Mouse (Mus musculus) spleen, embryonic (tissue): ENCODE measurements around the gene Pik3ap1.

Experiments
- CTCF ChIA-PET: fragments of 350-600 bp; sonication (Branson Sonifier 250); formaldehyde crosslinking; loops from one replicate; lab custom pipeline; 2022; lab: Charles Lee

The Pik3ap1 gene

GRCm38 (mm10) chr19:41338379-41338778 is 46.5 kb downstream of the Pik3ap1 start:
- CTCF ChIA-PET: no interaction called here

GRCm38 (mm10) chr19:41335721-41336120 is 49.2 kb downstream of the Pik3ap1 start:
- CTCF ChIA-PET: no interaction called here

GRCm38 (mm10) chr19:41332986-41333385 is 51.9 kb downstream of the Pik3ap1 start:
- CTCF ChIA-PET: interaction anchor here (0.6 to 2.9 kb wide), 6 partner anchors 9 to 37 kb away, joined by 3 to 13 read pairs (median 5); no protein-coding TSS in a partner anchor

DNA sequence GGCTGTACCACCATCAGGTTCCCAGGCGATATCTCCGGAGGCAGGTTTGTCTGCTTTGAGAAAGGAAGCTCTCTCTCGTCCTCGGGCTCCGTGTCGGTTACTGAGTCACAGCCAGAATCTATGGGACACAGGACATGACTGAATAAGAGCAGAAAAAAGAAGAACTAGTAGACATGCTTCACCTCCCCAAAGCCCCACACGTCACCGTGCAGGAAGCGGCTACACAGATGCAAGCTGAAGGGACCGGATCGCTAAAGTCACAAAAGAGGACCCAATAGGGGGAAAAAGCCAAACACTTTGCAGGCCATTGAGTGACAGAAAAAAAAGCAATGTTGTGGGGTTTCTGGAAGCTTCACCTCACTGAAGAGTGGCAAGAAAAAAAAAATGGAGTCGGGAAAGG is 52.7 kb downstream of the Pik3ap1 start:
- CTCF ChIA-PET: interaction anchor here (0.7 to 2.9 kb wide), 5 partner anchors 10 to 38 kb away, joined by 3 to 13 read pairs (median 3); no protein-coding TSS in a partner anchor

DNA sequence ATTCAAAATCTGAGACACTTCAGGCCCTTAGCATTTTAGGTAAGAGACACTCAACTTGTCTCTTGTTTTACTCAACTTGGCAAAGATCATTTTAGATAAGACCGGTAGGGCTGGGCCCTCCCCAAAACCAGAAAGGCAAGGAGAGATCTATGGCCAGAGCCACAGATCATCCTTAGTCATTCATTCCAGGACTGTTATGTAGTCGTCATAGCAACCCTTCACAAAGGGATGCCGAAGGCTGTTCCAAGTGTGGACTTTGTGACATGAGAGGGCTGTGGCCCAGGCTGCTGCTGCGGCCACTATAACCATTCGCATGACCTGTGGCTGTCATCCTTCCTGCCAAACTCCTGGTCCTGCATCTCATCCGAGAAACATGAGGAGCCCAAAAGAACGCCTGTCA is 54.5 kb downstream of the Pik3ap1 start:
- CTCF ChIA-PET: no interaction called here

DNA sequence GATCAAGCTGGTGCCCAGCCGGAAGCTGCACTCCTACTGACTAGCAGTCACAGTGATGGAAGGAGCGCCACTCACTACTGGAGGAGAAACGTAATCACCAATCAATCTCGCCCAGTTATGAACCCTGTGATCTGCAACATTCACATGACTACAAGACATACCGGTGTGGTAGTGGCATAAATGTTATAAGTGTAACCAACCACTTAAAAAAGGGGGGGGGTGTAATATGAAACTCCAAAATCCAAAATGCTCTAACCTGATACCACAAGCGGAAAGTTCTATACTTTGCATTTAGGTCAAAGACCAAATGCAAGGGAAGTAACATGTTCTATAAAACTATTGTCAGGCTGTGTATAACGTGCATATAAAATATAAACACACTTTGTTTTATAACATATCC is 54.9 kb downstream of the Pik3ap1 start:
- CTCF ChIA-PET: interaction anchor here (1.3 kb wide), 1 partner anchor 10 kb away, joined by 3 read pairs; no protein-coding TSS in a partner anchor

DNA sequence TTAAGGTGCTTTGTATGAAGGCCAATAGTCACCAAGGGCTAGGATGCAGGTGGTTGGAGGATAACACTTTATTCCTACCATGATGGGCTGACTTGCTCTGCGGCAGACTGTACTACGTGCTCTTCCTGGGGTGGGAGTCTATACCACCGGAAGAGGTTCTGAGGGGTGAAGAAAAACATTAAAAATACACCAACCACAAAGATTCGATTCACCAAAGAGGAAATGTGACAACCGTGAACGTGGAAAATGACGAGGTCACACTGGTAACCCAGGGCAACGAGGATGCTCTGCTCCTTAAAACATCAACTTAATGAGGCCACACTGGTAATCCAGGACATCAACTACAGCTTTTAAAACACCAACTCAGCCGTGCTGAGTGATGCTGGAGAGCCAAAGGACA is 56.2 kb downstream of the Pik3ap1 start:
- CTCF ChIA-PET: interaction anchor here (1.3 kb wide), 1 partner anchor 12 kb away, joined by 3 read pairs; no protein-coding TSS in a partner anchor

DNA sequence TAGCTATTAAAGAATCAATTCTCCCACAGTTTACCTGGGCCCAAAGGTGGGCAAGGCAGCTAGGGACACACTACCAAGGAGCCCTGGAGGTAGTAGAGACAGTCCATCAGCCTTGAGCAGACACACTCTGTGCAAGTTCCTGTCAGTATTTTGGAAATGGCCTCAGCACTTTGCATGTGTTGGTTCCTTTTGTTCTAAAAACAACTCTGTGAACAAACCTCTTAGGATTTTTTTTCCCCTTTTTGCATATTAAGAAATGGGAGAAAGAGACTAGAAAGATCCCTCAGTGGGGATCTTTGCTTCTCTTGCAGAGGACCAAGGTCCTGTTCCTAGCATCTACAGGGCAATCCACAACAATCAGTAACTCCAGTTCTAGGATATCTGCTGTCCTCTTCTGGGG is 61.1 kb downstream of the Pik3ap1 start:
- CTCF ChIA-PET: no interaction called here

DNA sequence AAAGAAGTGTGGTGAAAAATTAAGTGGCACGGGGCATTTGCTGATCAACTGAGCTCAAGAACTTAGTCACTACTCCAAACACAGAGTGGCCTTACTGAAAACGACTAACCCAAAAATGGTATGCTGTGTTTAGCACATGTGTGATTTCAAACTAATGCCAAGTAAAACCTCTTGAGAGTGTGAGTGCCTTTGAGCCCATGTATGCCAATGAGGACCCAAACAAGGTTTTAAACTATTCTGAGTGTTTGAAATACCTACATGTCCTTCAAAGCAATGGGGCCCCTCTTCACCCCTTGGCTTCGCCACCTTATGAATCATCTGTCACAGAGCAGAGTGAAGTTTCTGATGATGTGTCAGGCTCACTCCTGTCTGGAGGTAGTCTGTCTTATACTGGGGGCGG is 61.8 kb downstream of the Pik3ap1 start:
- CTCF ChIA-PET: no interaction called here

DNA sequence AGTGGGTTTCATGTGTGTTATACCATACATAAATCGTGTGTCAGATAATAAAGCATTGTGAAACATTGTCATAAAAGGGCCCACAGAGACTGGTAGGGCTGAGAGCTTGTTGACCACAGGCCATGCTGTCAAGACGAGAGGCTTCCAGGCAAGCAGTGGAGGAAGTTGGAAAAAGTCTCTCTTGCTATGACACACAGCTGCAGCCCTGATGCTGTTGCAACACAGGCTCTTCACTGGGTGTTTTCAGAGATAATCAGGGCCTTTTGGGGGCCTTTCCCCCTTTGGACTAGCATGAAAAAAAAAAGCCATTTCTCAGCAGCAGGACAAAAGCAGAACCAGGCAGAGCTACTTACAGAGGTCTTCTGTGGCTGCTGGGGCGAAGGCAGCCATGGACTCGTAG is 63.8 kb downstream of the Pik3ap1 start:
- CTCF ChIA-PET: no interaction called here

- CTCF ChIA-PET: interaction anchor here (0.6 to 1.2 kb wide), 9 partner anchors 11 to 245 kb away, joined by 3 to 6 read pairs (median 4); no protein-coding TSS in a partner anchor
These were observed 67.4 kb downstream of the Pik3ap1 start for GRCm38 (mm10) chr19:41317315-41318095.

- CTCF ChIA-PET: interaction anchor here (1.0 kb wide), 1 partner anchor 70 kb away, joined by 3 read pairs; the partner anchor contains the start of gene Pik3ap1
These were observed 70.2 kb downstream of the Pik3ap1 start for GRCm38 (mm10) chr19:41314696-41315095.

GRCm38 (mm10) chr19:41313663-41314062 is 71.2 kb downstream of the Pik3ap1 start:
- CTCF ChIA-PET: interaction anchor here (0.9 kb wide), 1 partner anchor 76 kb away, joined by 4 read pairs; no protein-coding TSS in a partner anchor

DNA sequence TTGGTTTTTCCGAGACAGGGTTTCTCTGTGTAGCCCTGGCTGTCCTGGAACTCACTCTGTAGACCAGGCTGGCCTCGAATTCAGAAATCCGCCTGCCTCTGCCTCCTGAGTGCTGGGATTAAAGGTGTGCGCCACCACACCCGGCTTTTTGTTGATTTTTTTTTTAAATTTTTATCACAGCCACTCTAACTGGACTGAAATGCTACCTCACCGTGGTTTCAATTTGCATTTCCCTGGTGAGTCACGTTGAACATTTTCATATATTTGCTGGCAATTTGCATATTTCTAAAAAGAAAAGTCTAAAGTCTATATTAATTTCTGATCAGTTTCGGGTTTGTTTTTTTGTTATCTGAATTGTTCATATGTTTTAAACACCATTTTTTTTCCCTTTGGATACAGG is 72.3 kb downstream of the Pik3ap1 start:
- CTCF ChIA-PET: interaction anchor here (0.6 to 0.9 kb wide), 2 partner anchors 77 to 169 kb away, joined by 3 to 4 read pairs; no protein-coding TSS in a partner anchor

GRCm38 (mm10) chr19:41312027-41312426 is 72.9 kb downstream of the Pik3ap1 start:
- CTCF ChIA-PET: interaction anchor here (0.6 to 0.7 kb wide), 3 partner anchors 101 to 169 kb away, joined by 3 to 8 read pairs (median 7); no protein-coding TSS in a partner anchor

- CTCF ChIA-PET: interaction anchor here (0.7 kb wide), 2 partner anchors 102 to 146 kb away, joined by 7 to 8 read pairs; no protein-coding TSS in a partner anchor
These were observed 73.8 kb downstream of the Pik3ap1 start for GRCm38 (mm10) chr19:41310971-41311703.

GRCm38 (mm10) chr19:41303933-41304332 is 81.0 kb downstream of the Pik3ap1 start:
- CTCF ChIA-PET: no interaction called here

DNA sequence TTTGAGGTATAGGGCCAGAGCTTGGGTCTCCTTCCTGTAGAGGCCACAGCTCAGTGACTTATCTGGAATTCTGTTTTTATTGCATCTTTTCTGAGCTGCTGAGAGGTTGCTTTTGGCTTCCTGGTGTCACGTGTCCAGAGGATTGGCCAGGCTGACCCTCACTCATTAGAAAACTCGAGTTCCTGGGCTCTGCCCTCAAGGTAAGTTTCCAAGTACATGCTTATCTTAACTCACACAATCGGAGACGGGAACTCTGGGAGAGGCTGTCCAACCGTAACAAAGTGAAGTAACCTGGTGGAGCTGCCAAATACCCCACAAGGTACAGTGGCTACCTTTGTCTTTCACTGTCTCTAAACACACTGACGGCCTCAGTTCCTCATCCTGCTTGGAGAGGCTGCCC is 81.5 kb downstream of the Pik3ap1 start:
- CTCF ChIA-PET: no interaction called here

- CTCF ChIA-PET: no interaction called here
These were observed 83.0 kb downstream of the Pik3ap1 start for GRCm38 (mm10) chr19:41301856-41302255.

GRCm38 (mm10) chr19:41299446-41299845 is 85.5 kb downstream of the Pik3ap1 start:
- CTCF ChIA-PET: no interaction called here

DNA sequence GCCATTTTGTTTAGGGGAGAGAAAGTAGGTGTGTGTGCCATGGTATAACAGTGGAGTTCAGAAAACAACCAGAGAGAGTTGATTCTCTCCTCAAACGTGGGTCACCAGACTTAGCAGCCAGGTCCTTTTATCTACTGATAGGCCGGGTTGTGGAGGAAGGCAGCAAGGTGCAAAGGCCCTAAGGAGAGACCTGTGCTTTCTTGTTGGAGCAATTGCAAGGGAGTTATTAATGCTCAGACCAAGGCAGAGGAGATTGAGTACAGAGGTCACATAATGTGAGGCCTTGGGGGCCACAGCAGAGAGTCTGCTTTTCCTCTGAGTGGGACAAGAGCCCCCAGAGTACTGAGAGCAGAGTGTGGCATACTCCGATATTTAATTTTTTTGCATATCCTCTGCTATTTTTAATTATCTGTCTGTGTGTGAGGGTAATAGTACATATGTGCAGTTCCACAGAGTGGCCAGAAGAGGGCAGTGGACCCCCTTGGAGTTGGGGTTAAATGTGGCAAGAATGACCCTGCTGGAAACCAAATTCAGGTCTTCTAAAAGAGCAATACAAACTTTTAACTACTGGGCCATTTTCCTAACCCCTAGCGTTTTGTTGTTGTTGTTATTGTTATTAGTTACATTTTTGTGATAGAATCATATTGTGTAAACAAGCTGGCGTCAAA is 93.8 kb downstream of the Pik3ap1 start:
- CTCF ChIA-PET: no interaction called here
